Mouse (Mus musculus) hindbrain, embryonic 11.5 days (tissue): ENCODE results near the gene Ift81. TPM values are rescaled to one million over a fixed set of nuclear protein-coding genes. Genes with fewer than 3 reads are reported as not detected.

ENCODE experiments used
- ATAC-seq: fragments of 200-750 bp; cut with Nextera tagmentation; 2 replicates; pipeline ENCODE4 v1.8.0; 2017; ENCODE audit warnings: mild to moderate bottlenecking, moderate TSS enrichment, moderate library complexity; ENCODE audit not compliant: low FRiP score
- DNase-seq: peaks from one replicate; pipeline ENCODE4 v3.0.0-alpha.2; 2015; ENCODE audit warnings: low spot score
- H3K27ac ChIP-seq: fragments of 300-500 bp; sonication (generic); 2 replicates; pipeline ENCODE4 v1.5.1; 2014; ENCODE audit warnings: mild to moderate bottlenecking, low read depth, low read length
- H3K27me3 ChIP-seq: fragments of 300-500 bp; sonication (generic); 2 replicates; pipeline ENCODE4 v1.6.1; 2014; ENCODE audit warnings: mild to moderate bottlenecking, low read length, moderate library complexity, mixed read lengths; ENCODE audit not compliant: control insufficient read depth, insufficient read depth
- H3K36me3 ChIP-seq: fragments of 300-500 bp; sonication (generic); 2 replicates; pipeline ENCODE4 v1.6.1; 2014; ENCODE audit warnings: mild to moderate bottlenecking, low read length, moderate library complexity, mixed read lengths; ENCODE audit not compliant: control insufficient read depth, insufficient read depth
- H3K4me1 ChIP-seq: fragments of 300-500 bp; sonication (generic); replicated peaks from 2 replicates; pipeline ENCODE4 v1.6.1; 2014; ENCODE audit warnings: low read length, mixed read lengths; ENCODE audit not compliant: control insufficient read depth, insufficient read depth
- H3K4me2 ChIP-seq: fragments of 300-500 bp; sonication (generic); replicated peaks from 2 replicates; pipeline ENCODE4 v1.6.1; 2014; ENCODE audit warnings: mild to moderate bottlenecking, low read depth, low read length
- H3K4me3 ChIP-seq: fragments of 300-500 bp; sonication (generic); 2 replicates; pipeline ENCODE4 v1.5.1; 2014; ENCODE audit warnings: low read depth, low read length
- H3K9ac ChIP-seq: fragments of 300-500 bp; sonication (generic); 2 replicates; pipeline ENCODE4 v1.6.1; 2014; ENCODE audit warnings: low read depth, low read length
- H3K9me3 ChIP-seq: fragments of 300-500 bp; sonication (generic); 2 replicates; pipeline ENCODE4 v1.6.1; 2016; ENCODE audit warnings: low read length; ENCODE audit not compliant: control insufficient read depth
- WGBS: fragments of 180-500 bp; shearing (Covaris S2); extraction: QIAGEN DNeasy Blood & Tissue Kit; methylation state at CpG from one replicate; pipeline ENCODE4 v1.1.7; 2014; 5-methylcytosine and 5-hydroxymethylcytosine counted together
- polyA plus RNA-seq: library from polyadenylated mRNA; unstranded; fragments of >200 nt; fragmentation: Nextera tagmentation; extraction: Ambion mirVana; gene quantifications from 2 replicates; pipeline ENCODE4 v1.2.1, GENCODE M21; 2014

Gene Ift81
- polyA plus RNA-seq, 1 experiment from 2014 or later: 49.1 TPM

- Histone ChIP-seq H3K9me3 (no peaks in the 10 kb centered on the region), H3K27ac (peak overlapping the region; percentile 14; the same call in 1 of the 2 replicates), H3K4me1 (0 out of 2 replicates have a peak, but pooled peaks cover 2% of the 10 kb centered on the region), H3K4me3 (no peak overlapping the region), H3K36me3 (no peaks in the 10 kb centered on the region), H3K9ac (no peak overlapping the region), H3K4me2 (no peak overlapping the region), H3K27me3 (no peaks in the 10 kb centered on the region)
- 23% methylated on average over 7 of the region's 7 CpGs for WGBS
- ATAC-seq: no peak
- peak; percentile 55 for DNase-seq
These were observed 7.1 kb upstream of the Ift81 start for GRCm38 (mm10) chr5:122621376-122621886.

DNA sequence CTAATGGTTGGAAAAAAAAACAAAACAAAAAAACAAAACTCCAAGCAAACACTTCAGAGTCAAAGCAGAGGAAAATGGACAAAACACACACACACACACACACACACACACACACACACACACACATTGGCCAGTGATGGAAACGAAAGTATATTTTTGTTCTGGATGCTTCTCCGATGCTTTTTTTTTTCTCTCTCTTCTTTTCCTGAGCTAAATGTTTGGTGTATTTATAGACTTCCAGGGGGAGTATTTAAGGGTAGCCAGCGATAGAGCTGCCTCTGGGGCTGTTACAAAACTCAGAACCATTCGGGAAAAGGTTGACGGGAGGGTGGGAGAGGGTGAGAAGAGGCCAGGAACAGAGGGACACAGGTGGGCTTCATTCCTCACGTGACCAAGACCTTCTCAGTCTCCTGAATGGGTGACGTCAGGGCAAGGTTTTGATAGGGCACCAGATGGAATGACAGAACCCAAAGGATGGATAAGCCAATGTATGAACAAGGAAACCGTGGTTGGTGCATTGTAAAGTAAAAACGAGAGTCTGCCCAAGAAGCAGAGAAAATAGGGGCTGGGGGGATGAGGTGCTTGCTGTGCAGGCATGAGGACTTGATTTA is 5.5 kb upstream of the Ift81 start:
- Histone ChIP-seq H3K4me1 (0 out of 2 replicates have a peak, but pooled peaks cover 2% of the 10 kb centered on the region), H3K36me3 (no peaks in the 10 kb centered on the region), H3K27ac (no peak overlapping the region), H3K9ac (no peak overlapping the region), H3K4me2 (no peak overlapping the region), H3K4me3 (no peak overlapping the region), H3K27me3 (no peaks in the 10 kb centered on the region), H3K9me3 (no peaks in the 10 kb centered on the region)
- ATAC-seq (no peak), DNase-seq (no peak)
- WGBS: 83% methylated on average over 9 of the region's 9 CpGs

DNA sequence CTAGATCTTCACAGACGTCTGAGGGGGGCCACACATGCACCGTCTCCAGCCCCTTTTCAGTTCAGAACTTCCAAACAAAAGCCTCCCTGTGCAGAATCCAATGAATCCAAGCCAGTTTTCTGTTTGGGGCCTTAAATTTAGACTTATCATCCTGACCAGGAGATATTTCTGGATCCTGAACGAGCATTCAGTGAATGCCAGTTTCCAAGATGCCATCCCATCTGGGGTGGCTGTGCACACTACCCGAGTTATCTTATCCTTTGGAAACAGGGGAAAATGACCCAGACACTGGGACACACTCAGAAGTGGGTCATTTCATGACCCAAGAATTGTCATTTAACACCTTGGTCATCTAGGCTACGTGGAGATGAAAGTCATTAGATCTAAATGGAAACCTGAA is 3.4 kb upstream of the Ift81 start:
- no peaks in the 10 kb centered on the region for H3K27me3 ChIP-seq
- no peak overlapping the region for H3K4me2 ChIP-seq
- no peaks in the 10 kb centered on the region for H3K9me3 ChIP-seq
- 84% methylated on average over 5 of the region's 5 CpGs for WGBS
- DNase-seq (no peak), ATAC-seq (no peak)
- 0 out of 2 replicates have a peak, but pooled peaks cover 2% of the 10 kb centered on the region for H3K4me1 ChIP-seq
- no peak overlapping the region for H3K4me3 ChIP-seq
- no peak overlapping the region for H3K9ac ChIP-seq
- H3K27ac ChIP-seq: no peak overlapping the region
- no peaks in the 10 kb centered on the region for H3K36me3 ChIP-seq

DNA sequence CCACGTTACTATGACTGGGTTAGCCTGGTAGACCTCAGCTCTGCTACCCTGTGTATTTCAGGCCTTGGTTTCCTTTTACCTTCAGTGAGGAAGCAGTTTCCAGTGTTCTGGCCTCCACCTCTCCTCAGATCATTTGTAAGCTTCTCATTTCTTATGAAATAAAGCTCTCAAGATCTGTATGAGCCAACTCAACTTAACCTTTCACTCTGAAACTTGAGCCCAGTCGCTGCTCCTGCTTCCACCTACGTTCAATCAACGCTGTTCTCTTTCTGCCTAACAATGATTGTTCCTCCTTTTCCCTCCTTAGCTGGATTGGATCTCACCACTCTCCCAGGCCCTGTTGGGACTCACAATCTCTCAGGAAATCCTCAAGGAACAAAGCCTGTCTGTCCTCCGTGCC is 2.7 kb downstream of the Ift81 start:
- ATAC-seq (no peak), DNase-seq (no peak)
- H3K27ac ChIP-seq: no peak overlapping the region
- no peak overlapping the region for H3K4me2 ChIP-seq
- 60% methylated on average over 5 of the region's 5 CpGs for WGBS
- no peak overlapping the region for H3K4me3 ChIP-seq
- no peaks in the 10 kb centered on the region for H3K27me3 ChIP-seq
- no peaks in the 10 kb centered on the region for H3K36me3 ChIP-seq
- no peaks in the 10 kb centered on the region for H3K9me3 ChIP-seq
- no peaks in the 10 kb centered on the region for H3K4me1 ChIP-seq
- no peak overlapping the region for H3K9ac ChIP-seq

- DNase-seq: no peak
- Histone ChIP-seq H3K4me2 (no peak overlapping the region), H3K9ac (no peak overlapping the region), H3K27ac (no peak overlapping the region), H3K4me1 (no peaks in the 10 kb centered on the region), H3K36me3 (0 out of 2 replicates have a peak, but pooled peaks cover 4% of the 10 kb centered on the region), H3K4me3 (no peak overlapping the region), H3K9me3 (no peaks in the 10 kb centered on the region), H3K27me3 (no peaks in the 10 kb centered on the region)
- 83% methylated on average over 2 of the region's 2 CpGs for WGBS
- ATAC-seq: no peak
These were observed 9.4 kb downstream of the Ift81 start for GRCm38 (mm10) chr5:122604894-122605293.

- Histone ChIP-seq H3K4me3 (no peak overlapping the region), H3K9me3 (no peaks in the 10 kb centered on the region), H3K4me1 (no peaks in the 10 kb centered on the region), H3K27me3 (no peaks in the 10 kb centered on the region), H3K36me3 (peaks cover 12% of the 10 kb centered on the region; the same call in 1 of the 2 replicates), H3K27ac (no peak overlapping the region), H3K4me2 (no peak overlapping the region), H3K9ac (no peak overlapping the region)
- WGBS: 86% methylated on average over 11 of the region's 11 CpGs
- DNase-seq (no peak), ATAC-seq (no peak)
These were observed 12.1 kb downstream of the Ift81 start for GRCm38 (mm10) chr5:122602233-122602632.

GRCm38 (mm10) chr5:122595470-122595869 is 18.8 kb downstream of the Ift81 start:
- WGBS: 89% methylated on average over 4 of the region's 4 CpGs
- H3K4me3 ChIP-seq: no peak overlapping the region
- no peak overlapping the region for H3K4me2 ChIP-seq
- H3K27me3 ChIP-seq: no peaks in the 10 kb centered on the region
- no peak for DNase-seq
- no peak overlapping the region for H3K27ac ChIP-seq
- no peak for ATAC-seq
- no peaks in the 10 kb centered on the region for H3K9me3 ChIP-seq
- no peak overlapping the region for H3K9ac ChIP-seq
- H3K4me1 ChIP-seq: no peaks in the 10 kb centered on the region
- H3K36me3 ChIP-seq: peaks cover 12% of the 10 kb centered on the region; the same call in 1 of the 2 replicates

- H3K4me2 ChIP-seq: no peak overlapping the region
- H3K9me3 ChIP-seq: no peaks in the 10 kb centered on the region
- H3K36me3 ChIP-seq: no peaks in the 10 kb centered on the region; the same call in 1 of the 2 replicates
- no peaks in the 10 kb centered on the region for H3K27me3 ChIP-seq
- ATAC-seq (no peak), DNase-seq (no peak)
- no peak overlapping the region for H3K4me3 ChIP-seq
- WGBS: 88% methylated on average over 4 of the region's 4 CpGs
- H3K27ac ChIP-seq: no peak overlapping the region
- no peaks in the 10 kb centered on the region for H3K4me1 ChIP-seq
- H3K9ac ChIP-seq: no peak overlapping the region
These were observed 24.4 kb downstream of the Ift81 start for GRCm38 (mm10) chr5:122589891-122590290.

- 0 out of 2 replicates have a peak, but pooled peaks cover 4% of the 10 kb centered on the region for H3K36me3 ChIP-seq
- DNase-seq (no peak), ATAC-seq (no peak)
- H3K4me2 ChIP-seq: no peak overlapping the region
- no peaks in the 10 kb centered on the region for H3K4me1 ChIP-seq
- no peaks in the 10 kb centered on the region for H3K9me3 ChIP-seq
- no peak overlapping the region for H3K4me3 ChIP-seq
- no peak overlapping the region for H3K27ac ChIP-seq
- 94% methylated on average over 9 of the region's 9 CpGs for WGBS
- no peak overlapping the region for H3K9ac ChIP-seq
- no peaks in the 10 kb centered on the region for H3K27me3 ChIP-seq
These were observed 28.8 kb downstream of the Ift81 start for GRCm38 (mm10) chr5:122585546-122585945.
